ENCODE assay signal across 8 mouse cellular contexts in genomic region chr7:83813993-83814392, GRCm38 (mm10). TPM values are rescaled to one million over a fixed set of nuclear protein-coding genes. Genes with fewer than 3 reads are reported as not detected.
DNase-seq lines count a peak whose midpoint lies in the region; ATAC-seq and TF ChIP-seq lines count a peak whose summit lies in the region.

No protein-coding gene starts in this region.

- H3K27ac ChIP-seq in midbrain, embryonic 10.5 days (replicated peaks): peak overlapping the region; percentile 88
- no peak overlapping the region for H3K27ac ChIP-seq in midbrain, embryonic 15.5 days
- peak overlapping the region; percentile 93 for H3K27ac ChIP-seq in embryonic facial prominence, embryonic 10.5 days (replicated peaks)
- peak overlapping the region; percentile 94 for H3K27ac ChIP-seq in heart, embryonic 13.5 days (replicated peaks)
- peak overlapping the region; percentile 83 for H3K27ac ChIP-seq in kidney, postnatal 0 days

- TF ChIP-seq CTCF in kidney, postnatal 0 days (IDR thresholded peaks at IDR 0.05; ENCODE audit: low read depth): no peak

- H3K4me1 ChIP-seq in midbrain, embryonic 10.5 days: peaks cover 53% of the 10 kb centered on the region
- peaks cover 11% of the 10 kb centered on the region; the same call in 1 of the 2 replicates for H3K4me1 ChIP-seq in midbrain, embryonic 15.5 days
- H3K4me1 ChIP-seq in embryonic facial prominence, embryonic 10.5 days: peaks cover 69% of the 10 kb centered on the region
- peaks cover 54% of the 10 kb centered on the region for H3K4me1 ChIP-seq in heart, embryonic 13.5 days
- peaks cover 19% of the 10 kb centered on the region for H3K4me1 ChIP-seq in kidney, postnatal 0 days (replicated peaks; ENCODE audit: insufficient read depth, low read length)

- H3K36me3 ChIP-seq in midbrain, embryonic 10.5 days: no peaks in the 10 kb centered on the region
- no peaks in the 10 kb centered on the region for H3K36me3 ChIP-seq in midbrain, embryonic 15.5 days (replicated peaks)
- no peaks in the 10 kb centered on the region for H3K36me3 ChIP-seq in embryonic facial prominence, embryonic 10.5 days (replicated peaks)
- H3K36me3 ChIP-seq in heart, embryonic 13.5 days: no peaks in the 10 kb centered on the region
- H3K36me3 ChIP-seq in kidney, postnatal 0 days (ENCODE audit: insufficient read depth, low read length): no peaks in the 10 kb centered on the region

- WGBS in midbrain, embryonic 10.5 days: 18% methylated on average over 4 of the region's 4 CpGs
- WGBS in midbrain, embryonic 15.5 days: 13% methylated on average over 4 of the region's 4 CpGs
- WGBS in embryonic facial prominence, embryonic 10.5 days: 7% methylated on average over 4 of the region's 4 CpGs
- WGBS in heart, embryonic 13.5 days: 8% methylated on average over 4 of the region's 4 CpGs
- 8% methylated on average over 4 of the region's 4 CpGs for WGBS in kidney, postnatal 0 days

- no peak overlapping the region for H3K9ac ChIP-seq in midbrain, embryonic 15.5 days
- H3K9ac ChIP-seq in heart, embryonic 13.5 days: peak overlapping the region; percentile 69
- peak overlapping the region; percentile 24; the same call in 1 of the 2 replicates for H3K9ac ChIP-seq in kidney, postnatal 0 days (ENCODE audit: low read depth, low read length)

- H3K4me2 ChIP-seq in midbrain, embryonic 15.5 days: no peak overlapping the region
- H3K4me2 ChIP-seq in heart, embryonic 13.5 days: peak overlapping the region; percentile 50
- H3K4me2 ChIP-seq in kidney, postnatal 0 days (ENCODE audit: low read length): 0 out of 2 replicates have a peak overlapping the region, but pooled peaks have one; percentile 4

- H3K9me3 ChIP-seq in midbrain, embryonic 10.5 days (replicated peaks): no peaks in the 10 kb centered on the region
- H3K9me3 ChIP-seq in midbrain, embryonic 15.5 days: no peaks in the 10 kb centered on the region
- H3K9me3 ChIP-seq in embryonic facial prominence, embryonic 10.5 days: 0 out of 2 replicates have a peak, but pooled peaks cover 6% of the 10 kb centered on the region
- peaks cover 3% of the 10 kb centered on the region; the same call in 1 of the 2 replicates for H3K9me3 ChIP-seq in heart, embryonic 13.5 days
- no peaks in the 10 kb centered on the region for H3K9me3 ChIP-seq in kidney, postnatal 0 days (replicated peaks; ENCODE audit: low read length)

- no peaks in the 10 kb centered on the region for H3K27me3 ChIP-seq in midbrain, embryonic 10.5 days (ENCODE audit: low read depth, poor library complexity, severe bottlenecking)
- no peaks in the 10 kb centered on the region for H3K27me3 ChIP-seq in midbrain, embryonic 15.5 days (replicated peaks)
- no peaks in the 10 kb centered on the region for H3K27me3 ChIP-seq in embryonic facial prominence, embryonic 10.5 days (replicated peaks; ENCODE audit: low read depth, poor library complexity, severe bottlenecking)
- H3K27me3 ChIP-seq in heart, embryonic 13.5 days (replicated peaks): no peaks in the 10 kb centered on the region
- no peaks in the 10 kb centered on the region for H3K27me3 ChIP-seq in kidney, postnatal 0 days (ENCODE audit: insufficient read depth, low read length)

- no peak for ATAC-seq in midbrain, embryonic 15.5 days (replicated peaks)
- ATAC-seq in heart, embryonic 13.5 days (ENCODE audit: extremely low read depth, insufficient number of reproducible peaks, low FRiP score, low TSS enrichment): no peak; the same call in 1 of the 2 replicates
- ATAC-seq in kidney, postnatal 0 days (replicated peaks; ENCODE audit: low FRiP score, low read depth): peak; percentile 67; the same call in 1 of the 2 replicates

- peak; percentile 71 for DNase-seq in midbrain, embryonic 10.5 days (ENCODE audit: low spot score)
- DNase-seq in embryonic facial prominence, embryonic 10.5 days (ENCODE audit: low spot score): peak; percentile 93
- DNase-seq in kidney, postnatal 0 days (ENCODE audit: low spot score): peak; percentile 83
- peak; percentile 60 for DNase-seq in lung, postnatal 36 days
- peak; percentile 60 for DNase-seq in yolk sac, embryonic 10.5 days (ENCODE audit: low spot score)
- no peak for DNase-seq in spleen, postnatal 4 days (ENCODE audit: low spot score in 2 of 2)

- H3K4me3 ChIP-seq in midbrain, embryonic 10.5 days: no peak overlapping the region
- H3K4me3 ChIP-seq in midbrain, embryonic 15.5 days: no peak overlapping the region
- peak overlapping the region; percentile 31 for H3K4me3 ChIP-seq in embryonic facial prominence, embryonic 10.5 days
- 0 out of 2 replicates have a peak overlapping the region, but pooled peaks have one; percentile 4 for H3K4me3 ChIP-seq in heart, embryonic 13.5 days
- H3K4me3 ChIP-seq in kidney, postnatal 0 days (replicated peaks; ENCODE audit: low read depth, low read length): no peak overlapping the region

RNA-seq across cellular contexts. Expression of gene Cfap161, which starts 19.3 kb away (rescaled TPM):
- 0.09 TPM in 1 of 2 replicates, not detected in the other for polyA plus RNA-seq in midbrain, embryonic 10.5 days (2016; fragmentation: Nextera tagmentation; extraction: Ambion mirVana)
- polyA plus RNA-seq in midbrain, embryonic 15.5 days (2015; fragmentation: Nextera tagmentation; extraction: Ambion mirVana): 1.5 and 2.2 TPM in 2 replicates
- polyA plus RNA-seq in embryonic facial prominence, embryonic 10.5 days (2016; fragmentation: Nextera tagmentation; extraction: Ambion mirVana): 0.15 TPM in 1 of 2 replicates, not detected in the other
- 4.0 and 4.4 TPM in 2 replicates for polyA plus RNA-seq in heart, embryonic 13.5 days (2015; fragmentation: Nextera tagmentation; extraction: Ambion mirVana)
- polyA plus RNA-seq in kidney, postnatal 0 days (2015; fragmentation: Nextera tagmentation; extraction: Ambion mirVana): 0.27 and 0.34 TPM in 2 replicates

Comparison
In these comparisons a context has a peak if more than half of its experiments do, and no peak if none do; other contexts are left out.
1. DNase-seq: peak in midbrain, embryonic 10.5 days (single experiment), embryonic facial prominence, embryonic 10.5 days (single experiment), kidney, postnatal 0 days (single experiment), lung, postnatal 36 days (single experiment) and yolk sac, embryonic 10.5 days (single experiment); none in spleen, postnatal 4 days (0 of 2).
2. H3K4me3 ChIP-seq: peak in embryonic facial prominence, embryonic 10.5 days (single experiment) and heart, embryonic 13.5 days (single experiment); none in midbrain, embryonic 10.5 days (single experiment), midbrain, embryonic 15.5 days (single experiment) and kidney, postnatal 0 days (single experiment).